Mouse (Mus musculus): ENCODE results near the gene Gm813.
"Not testable (repeated sequence)": the region's sequence is repeated elsewhere in the genome, so short reads cannot be mapped to it uniquely, and the experiment has no call there.

The Gm813 gene

DNA sequence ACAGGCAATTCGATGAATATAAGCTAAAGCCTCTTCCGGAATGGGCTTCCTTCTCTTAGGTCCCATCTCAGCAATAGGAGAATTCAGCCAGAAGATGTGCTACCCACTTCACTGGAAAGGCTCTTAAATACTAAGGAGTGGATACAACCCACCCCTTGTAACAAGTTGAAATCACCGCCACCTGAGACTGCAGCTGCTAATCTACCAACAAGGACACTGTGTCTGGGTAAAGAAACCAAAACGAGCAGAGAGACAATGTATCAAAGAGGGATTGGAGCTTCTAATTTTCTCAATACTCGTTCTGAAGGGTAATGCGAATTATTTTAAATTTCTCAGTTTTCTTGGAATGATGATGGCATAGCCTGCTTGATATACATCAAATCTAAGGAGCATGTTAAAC, at the start of gene Gm813:
Gene Gm813 (minus strand): TSS at position 101 of the 400 bp plus-strand sequence.
- DNase-seq (ENCODE audit: low spot score in 2 of 2), result no peak

DNA sequence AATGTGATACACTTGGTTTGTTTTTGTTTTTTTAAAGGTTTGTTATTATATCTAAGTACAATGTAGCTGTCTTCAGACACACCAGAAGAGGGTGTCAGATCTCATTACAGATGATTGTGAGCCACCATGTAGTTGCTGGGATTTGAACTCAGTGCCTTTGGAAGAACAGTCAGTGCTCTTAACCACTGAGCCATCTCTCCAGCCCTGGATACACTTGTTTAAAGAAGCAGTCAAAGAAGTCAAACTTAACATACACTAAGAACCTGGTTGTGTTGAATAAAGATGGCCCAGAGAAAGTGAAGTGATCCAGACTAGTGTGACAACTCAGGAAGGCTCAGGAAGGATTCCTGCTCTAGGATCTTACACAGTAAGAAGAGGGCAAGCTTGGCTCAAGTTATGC, 48.4 kb upstream of the Gm813 start:
- DNase-seq (ENCODE audit: low spot score in 2 of 2), result not testable (repeated sequence)

DNA sequence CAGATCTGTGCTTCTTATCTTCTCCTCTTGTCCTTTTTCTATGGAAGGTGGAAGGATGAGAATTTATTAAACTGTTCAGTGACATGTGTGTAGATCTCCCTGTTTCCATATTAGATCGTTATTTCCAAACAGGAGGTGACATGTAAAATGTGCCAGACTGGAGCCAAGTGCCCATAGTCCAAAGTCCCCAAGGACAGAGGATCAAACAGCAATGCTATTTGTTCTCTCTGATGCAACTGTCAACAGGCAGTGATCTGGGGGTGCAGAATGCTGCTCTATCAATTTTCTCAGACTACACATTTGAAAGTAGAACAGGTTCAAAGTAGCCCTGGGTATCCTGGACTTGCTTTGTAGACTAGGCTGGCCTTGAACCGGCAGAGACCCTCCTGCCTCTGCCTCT, 47.0 kb upstream of the Gm813 start:
- DNase-seq (ENCODE audit: low spot score in 2 of 2), result no peak

DNA sequence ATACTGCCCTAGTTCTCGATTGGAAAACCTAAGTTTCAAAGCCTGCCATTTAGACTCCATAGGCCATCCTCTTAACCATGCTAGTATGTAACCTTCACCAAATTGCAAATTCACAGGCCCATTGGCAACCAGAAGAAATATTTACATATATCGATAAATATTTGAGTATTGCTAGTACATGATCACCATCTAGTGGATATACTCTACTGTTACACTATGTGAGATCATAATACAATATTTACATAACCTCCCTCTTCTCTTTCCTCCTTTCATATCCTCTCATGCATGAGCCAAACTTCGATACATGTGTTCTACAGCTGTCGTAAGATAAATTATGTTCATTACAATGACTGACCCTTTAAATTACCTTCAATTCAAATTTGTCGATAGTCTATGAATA, 46.2 kb upstream of the Gm813 start:
- no peak for DNase-seq (ENCODE audit: low spot score in 2 of 2)

DNA sequence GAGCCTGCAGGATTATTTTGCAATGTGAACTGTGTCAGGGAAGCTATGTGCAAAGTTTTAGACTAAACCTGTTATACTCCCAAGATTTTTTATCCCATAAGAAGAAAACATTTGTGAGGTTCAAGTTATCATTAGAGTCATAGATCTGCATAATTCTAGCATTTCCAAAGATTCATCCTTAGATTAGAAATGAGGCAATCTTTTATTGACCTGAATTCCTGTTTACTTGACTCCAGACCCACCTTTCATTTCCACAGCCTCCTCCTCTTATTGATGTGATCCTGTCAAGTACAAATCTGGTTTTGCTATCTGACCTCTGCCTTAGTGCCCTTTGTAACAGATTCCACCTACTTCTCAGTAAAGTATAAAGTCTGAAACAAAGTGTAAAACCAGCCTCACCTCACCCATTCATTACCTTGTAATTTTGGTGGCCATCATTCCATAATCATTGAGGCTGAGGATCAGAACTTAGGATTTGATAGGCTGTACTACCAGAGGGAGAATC, 45.6 kb upstream of the Gm813 start:
- DNase-seq (ENCODE audit: low spot score in 2 of 2), result no peak

DNA sequence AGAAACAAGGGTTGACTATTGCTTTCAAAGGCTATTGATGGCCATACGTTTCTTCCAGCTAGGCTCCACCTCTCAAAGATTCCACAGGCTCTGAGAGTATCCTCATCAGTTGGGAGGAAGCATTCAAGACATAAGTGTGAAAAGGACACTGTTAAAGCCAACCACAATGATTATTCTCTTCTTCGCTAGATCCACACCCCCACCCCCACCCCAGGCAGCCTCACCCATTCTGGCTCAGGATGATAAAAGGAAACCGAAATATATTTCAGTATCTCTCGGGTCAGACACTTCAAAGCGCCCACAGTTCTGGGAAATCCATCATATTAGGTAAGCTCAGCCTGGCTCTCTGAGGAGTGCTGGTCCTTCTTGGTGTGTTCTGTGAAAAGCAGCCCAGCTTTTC, 45.0 kb upstream of the Gm813 start:
- no peak for DNase-seq (ENCODE audit: low spot score in 2 of 2)

DNA sequence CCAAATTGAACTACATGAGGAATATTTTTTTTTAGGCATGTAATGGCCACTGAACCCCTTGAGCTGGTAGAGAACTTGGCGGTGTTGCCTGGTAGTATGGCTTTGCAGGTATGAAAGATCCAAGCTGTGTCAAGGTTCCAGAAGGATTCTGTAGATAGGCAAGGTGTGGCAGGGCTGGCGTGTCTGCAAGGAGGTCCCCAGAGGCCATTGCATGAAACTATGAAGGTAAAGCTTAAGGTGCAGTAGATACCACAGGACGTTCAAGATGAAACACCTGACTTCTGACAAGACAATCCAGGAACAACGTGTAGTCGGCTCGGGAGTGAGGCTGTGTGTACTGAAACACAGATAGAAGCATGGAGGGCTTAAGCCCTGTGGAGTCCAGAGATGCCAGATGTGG, 41.9 kb upstream of the Gm813 start:
- DNase-seq (ENCODE audit: low spot score in 2 of 2), result no peak

DNA sequence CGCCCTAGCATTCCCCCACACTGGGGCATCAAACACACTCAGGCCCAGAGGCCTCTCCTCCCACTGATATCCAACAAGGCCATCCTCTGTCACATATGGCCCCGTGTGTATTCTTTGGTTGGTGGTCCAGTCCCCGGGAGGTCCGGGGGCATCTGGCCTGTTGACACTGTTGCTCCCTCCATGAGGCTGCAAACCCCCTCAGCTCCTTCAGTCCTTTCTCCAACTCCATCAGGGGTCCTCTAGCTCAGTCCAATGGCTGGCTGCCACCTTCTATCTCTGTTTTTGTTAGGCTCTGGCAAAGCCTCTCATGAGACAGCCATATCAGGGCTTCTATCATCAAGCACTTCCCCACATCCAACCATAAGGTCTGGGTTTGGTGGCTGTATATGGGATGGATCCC, 39.7 kb upstream of the Gm813 start:
- DNase-seq (ENCODE audit: low spot score in 2 of 2), result no peak

DNA sequence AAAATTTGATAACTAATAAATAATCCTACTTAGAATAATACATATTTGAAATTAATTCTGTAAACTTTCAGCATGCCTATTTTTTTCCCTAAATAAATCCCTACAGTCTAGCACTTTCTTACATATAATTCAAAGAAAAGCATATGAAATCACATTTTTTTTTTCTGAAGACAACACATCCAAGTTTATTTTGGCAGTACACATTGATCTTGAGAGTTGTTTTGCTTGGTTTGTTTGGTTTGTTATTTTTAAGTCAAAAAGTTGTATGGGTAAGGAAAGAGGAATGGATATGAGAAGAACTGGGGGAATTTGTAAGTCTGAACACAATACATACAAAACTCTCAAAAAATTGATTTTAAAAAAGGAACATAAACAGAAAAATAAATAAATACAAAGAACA, 39.0 kb upstream of the Gm813 start:
- no peak for DNase-seq (ENCODE audit: low spot score in 2 of 2)

DNA sequence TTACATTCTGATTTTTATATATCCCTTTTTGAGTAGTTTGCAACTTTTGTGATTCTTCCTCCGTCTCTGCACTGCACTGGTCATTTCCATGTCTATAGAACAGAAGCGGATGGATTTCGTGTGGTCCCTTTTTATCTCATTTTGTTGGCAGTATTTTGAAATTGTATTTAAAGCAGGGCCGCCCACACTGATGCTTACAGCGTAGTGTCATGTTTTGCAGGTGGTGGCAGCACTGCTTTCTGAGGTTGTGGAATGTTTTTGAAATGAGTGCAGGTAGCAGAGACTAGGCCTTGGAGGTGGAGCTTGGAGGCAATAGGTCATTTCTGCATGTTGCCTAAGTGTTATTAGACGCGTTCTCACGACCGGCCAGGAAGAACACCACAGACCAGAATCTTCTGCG, 33.2 kb upstream of the Gm813 start:
- DNase-seq (ENCODE audit: low spot score in 2 of 2), result peak in 1 of 2 experiments; percentile 23

DNA sequence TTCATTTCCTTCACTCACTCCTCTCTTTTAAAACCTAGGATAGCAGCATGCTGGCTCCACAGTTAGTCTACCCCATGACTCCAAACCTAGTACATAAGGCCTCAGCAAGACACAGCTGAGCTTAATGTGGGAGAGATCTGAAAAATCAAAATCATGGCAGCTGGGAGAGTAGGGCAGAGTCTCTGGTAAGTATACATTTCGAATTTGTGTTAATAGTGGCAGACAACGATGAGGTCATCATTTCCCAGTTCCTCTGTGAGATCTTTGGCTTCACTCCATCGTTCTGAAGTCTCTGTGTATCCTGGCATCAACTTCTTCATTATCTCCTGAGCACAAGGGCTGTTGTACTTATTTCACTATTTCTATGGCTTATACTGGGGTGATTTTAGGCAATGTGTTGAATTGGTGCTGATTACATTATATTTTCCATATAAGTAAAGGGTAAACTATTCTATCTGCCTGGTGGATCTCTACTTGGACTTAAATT, 22.0 kb upstream of the Gm813 start, which contains the start of gene E330017A01Rik:
Gene E330017A01Rik (minus strand): TSS at position 51 of the 487 bp plus-strand sequence.
- no peak for DNase-seq (ENCODE audit: low spot score in 2 of 2)

DNA sequence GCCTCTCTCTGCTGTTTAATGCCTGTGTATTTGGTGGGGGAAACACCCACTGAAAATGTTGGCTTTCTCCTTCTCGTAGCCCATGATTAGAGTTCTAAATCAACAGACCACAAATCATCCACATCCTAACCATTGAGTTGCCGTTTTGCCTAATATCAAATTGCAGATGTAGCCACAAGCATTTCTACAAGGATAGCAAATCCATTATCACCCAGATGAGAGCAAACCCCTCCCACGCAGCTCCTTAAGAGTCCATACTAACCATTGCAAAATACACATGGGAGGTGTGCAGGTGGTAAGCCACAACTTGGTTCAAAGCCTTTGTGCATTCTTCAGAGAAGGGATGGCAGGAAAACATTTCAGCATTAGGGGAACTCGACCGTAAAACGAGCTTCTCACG, 21.2 kb upstream of the Gm813 start:
- DNase-seq (ENCODE audit: low spot score in 2 of 2), result no peak

DNA sequence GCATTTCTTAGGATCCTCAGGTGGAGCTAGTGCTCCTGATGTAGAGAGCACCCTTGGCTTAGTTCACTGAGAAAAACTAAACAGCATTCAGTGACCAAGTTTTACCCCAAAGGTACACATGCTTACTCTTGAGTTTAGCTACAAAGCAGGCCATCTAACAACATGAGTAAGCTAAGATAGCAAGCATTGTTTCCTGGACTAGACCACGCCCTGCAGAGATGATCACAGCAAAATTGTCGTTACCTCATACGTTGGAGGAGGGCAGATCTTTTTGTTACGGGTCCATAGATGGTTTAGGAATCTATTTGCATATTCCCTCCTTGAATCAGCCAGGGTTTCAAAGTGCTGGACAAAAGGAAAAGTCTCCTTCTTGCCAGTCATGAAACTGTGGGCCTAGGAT, 20.7 kb upstream of the Gm813 start:
- DNase-seq (ENCODE audit: low spot score in 2 of 2), result no peak

DNA sequence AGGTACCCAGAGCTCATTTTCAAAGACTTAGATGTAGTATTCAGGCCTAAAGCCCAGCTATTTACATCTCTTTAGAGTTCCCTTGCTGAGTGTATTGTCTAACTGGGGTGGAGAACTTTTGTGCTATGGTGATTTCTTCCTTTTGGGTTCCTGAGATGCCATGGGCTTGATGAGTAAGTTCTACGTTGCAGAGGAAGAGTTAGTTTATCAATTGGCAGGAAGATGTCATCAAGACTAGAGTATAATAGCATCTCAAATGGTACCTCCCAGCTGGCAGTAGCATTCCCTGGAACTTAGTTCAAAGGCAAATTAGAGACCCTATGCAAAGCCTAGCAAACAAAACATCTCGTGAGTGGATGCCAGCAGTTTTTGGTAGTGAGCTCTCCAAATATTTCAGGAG, 19.1 kb upstream of the Gm813 start:
- no peak for DNase-seq (ENCODE audit: low spot score in 2 of 2)

DNA sequence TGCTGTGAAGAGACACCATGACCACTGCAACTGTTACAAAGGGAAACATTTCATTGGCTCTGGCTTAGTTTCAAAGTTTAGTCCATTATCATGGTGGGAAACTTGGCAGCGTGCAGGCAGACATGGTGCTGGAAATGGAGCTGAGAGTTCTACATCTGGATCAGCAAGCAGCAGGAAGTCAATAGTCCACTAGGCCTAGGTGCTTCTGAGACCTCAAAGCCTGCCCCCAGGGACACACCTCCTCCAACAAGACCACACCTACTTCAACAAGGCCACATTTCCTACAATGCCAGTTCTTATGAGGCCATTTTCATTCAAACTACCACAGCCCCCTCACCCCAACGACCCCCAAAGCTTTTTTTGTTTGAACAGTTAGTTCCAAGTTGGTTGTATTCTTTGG, 13.0 kb upstream of the Gm813 start:
- DNase-seq (ENCODE audit: low spot score in 2 of 2), result no peak

DNA sequence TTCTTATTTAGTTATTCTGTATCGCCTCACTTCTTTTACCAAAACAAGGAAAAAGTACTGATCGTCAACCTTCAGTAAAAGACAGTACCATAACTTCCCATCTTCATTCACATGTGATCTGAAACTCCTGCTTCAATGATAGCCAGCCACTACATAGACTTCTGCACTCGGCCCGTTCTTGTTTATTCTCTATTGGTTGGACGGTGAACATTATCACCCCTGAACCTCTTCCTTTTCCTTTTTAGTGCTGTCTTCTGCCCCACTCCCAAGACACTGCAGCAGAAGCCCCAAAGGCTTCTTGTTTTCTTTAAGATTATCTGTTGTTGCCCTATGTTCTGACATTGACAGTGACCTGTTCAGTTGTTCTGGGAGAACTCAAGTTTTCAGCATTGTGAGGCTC, 12.2 kb upstream of the Gm813 start:
- DNase-seq (ENCODE audit: low spot score in 2 of 2), result no peak

DNA sequence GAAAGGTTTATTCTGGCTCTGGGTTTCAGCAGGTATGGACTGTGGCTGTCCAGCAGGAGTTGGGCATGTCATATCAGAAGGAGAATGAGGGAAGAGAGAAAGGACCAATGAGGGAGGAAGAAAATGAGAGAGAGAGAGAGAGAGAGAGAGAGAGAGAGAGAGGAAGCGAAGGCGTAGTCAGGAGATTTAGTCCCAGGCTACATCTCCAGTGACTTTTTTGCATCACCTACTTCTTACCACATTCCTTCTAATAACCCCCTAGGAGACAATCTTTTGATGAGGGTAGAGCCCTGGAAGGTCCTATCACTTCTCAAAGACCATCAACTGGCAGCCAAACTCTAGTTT, 11.5 kb upstream of the Gm813 start:
- DNase-seq (ENCODE audit: low spot score in 2 of 2), result no peak

DNA sequence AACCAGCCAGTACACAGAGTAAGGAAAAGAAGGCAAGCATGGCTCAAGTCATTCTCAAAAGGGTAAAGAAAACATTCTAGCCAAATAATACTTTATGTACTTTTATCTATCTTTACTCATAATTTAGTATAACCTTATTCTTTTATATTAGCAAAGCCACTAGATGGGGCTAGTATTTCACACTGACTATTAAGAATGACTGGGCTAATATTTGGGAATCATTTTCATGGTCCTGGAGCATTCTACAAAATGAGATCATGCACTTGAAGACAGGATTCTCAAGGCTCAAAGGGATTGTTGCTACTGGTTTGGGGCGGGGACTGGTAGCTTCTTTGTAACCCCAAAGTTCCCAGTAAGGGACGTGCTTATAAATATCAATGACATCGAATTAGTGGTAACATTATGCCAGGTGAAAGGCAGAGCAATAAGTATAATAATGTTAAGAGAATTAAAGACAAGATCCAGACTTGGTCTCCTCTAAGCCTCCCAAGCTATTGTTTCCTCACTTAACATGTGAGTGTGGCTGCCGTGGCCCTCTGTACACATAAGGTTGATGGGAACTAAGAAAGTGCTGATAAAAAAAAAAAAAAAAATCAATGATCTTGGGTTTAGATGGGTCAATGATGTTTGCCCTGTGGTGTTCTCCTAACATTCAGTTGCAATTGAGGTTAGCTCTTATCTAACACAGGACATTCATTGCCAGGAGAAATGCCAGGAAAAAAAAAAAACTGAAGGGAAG, 11.0 kb upstream of the Gm813 start:
- DNase-seq (ENCODE audit: low spot score in 2 of 2), result no peak

DNA sequence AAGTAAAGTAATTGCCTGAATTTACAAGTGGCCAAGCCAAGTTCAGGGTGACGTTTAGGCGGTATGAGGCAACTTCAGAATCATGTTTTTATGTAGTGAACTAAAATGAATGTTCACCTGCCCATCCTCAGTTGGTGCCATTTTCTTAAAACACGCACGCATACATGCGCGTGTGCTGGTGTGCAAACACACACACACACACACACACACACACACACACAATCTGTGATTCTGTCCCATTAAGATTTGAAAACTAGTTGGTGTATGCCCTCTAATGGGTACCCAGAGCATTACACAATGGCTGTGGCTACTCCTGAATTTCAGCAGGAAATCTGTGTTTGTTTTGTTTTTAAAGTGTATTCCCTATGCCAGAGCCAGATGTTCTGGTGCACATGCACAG, 7.2 kb upstream of the Gm813 start:
- DNase-seq (ENCODE audit: low spot score in 2 of 2), result peak; percentile 24 to 64

DNA sequence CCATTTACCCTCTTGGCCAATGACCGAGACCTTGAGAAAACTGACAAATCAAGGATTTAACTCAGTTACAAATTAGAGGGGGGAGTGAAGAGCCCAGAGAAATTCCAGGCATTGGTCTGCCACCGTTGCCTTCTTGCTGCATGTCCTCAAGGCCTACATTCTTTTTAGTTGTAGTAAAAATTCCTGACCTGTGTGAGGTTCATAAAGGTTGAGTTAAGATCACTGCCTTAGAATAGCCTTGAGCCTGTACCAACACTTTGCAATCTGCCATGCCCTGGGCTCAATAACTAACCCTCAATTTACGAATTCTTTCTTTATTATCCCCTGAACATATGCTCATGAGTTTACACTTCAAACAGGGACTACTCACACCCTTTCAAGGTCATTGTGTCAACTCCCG, 6.3 kb upstream of the Gm813 start:
- no peak for DNase-seq (ENCODE audit: low spot score in 2 of 2)

DNA sequence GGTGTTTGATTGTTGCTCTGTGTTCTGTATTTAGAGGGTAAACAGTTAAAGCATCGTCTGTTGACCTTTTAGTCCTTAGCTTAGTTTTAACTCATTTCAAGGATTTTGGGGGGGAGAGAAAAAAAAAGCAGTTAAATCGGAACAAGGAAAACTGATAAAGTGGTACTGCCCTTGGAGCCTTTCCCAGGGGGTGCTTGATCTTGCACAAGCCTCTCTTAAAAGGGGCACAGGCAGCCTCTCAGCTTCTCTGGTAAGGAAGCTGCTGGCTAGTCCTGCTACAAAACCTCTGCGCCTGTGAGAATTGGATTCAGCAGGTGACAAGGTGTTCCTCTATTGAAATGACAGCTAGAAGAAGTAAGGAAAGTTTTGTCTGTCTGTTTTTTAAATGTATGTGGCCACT, 5.6 kb upstream of the Gm813 start:
- DNase-seq (ENCODE audit: low spot score in 2 of 2), result no peak

DNA sequence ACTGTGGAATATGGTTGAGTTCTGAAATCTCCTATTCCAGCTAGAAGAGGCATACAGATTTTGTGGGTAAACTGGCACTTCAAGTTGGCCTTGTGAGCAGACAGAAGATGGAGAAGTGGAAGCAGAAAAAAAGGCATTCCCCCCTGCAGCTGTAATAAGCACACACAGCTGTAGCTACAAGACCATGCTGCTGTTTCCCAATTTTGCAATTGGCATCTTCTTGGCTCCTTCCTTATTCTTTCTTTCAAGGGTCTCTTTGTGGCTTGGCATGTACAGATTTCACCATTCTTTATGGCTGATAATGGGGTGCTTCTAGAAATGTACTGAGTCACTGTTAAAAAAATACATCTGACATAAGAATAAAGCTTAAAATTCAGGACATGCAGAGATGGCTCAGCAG, 568 bp upstream of the Gm813 start:
- no peak for DNase-seq (ENCODE audit: low spot score in 2 of 2)

DNA sequence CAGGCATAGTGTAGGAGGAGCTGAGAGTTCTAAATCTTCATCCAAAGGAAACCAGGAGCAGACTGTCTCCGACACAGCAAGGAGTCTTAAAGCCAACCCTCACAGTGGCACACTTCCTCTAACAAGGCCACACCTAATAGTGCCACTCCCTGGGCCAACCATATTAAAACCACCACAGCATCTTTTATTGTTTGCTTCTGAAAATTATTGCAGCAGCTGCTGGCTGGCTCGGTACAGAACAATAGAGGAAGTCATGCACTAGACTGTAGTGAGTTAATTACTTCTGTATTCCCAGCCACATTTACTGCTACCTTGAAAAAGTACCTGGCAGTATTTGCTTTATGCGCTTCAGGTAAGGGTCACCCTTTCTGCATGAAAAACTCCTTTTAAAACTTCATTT, 3.8 kb downstream of the Gm813 start:
- DNase-seq (ENCODE audit: low spot score in 2 of 2), result no peak

DNA sequence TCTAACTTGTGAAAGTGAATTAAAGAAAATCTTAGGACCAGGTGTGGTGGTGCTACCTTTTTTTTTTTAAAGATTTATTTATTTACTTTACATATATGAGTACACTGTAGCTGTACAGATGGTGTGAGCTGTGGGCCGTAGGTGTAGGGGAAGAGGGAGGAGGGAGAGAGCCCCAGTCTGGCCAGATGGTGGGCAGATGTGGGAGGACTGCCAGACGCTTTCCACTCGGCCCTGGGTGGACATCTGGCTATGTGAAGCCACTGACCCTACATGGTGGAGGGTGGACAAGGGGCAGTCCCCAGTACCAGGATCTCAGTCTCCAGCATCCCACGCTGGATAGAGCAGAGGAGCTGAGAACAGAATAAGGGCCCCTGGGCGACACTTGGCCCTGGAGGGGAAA, 9.7 kb downstream of the Gm813 start:
- no peak for DNase-seq (ENCODE audit: low spot score in 2 of 2)

All from frontal cortex, postnatal 36 days (tissue).